Mouse (Mus musculus) thymus, postnatal 10 days (tissue): ENCODE measurements around the gene Cdk5r2.
A peak's percentile ranks its signal among the peaks of the same experiment; 100 is the strongest.
"Not testable (repeated sequence)": the region's sequence is repeated elsewhere in the genome, so short reads cannot be mapped to it uniquely, and the experiment has no call there.

ENCODE experiments used
- DNase-seq, 2 experiments: peaks; one replicate each; pipeline ENCODE4 v3.0.0; 2021; ENCODE audit warnings: low spot score in 2 of 2

Gene Cdk5r2

DNA sequence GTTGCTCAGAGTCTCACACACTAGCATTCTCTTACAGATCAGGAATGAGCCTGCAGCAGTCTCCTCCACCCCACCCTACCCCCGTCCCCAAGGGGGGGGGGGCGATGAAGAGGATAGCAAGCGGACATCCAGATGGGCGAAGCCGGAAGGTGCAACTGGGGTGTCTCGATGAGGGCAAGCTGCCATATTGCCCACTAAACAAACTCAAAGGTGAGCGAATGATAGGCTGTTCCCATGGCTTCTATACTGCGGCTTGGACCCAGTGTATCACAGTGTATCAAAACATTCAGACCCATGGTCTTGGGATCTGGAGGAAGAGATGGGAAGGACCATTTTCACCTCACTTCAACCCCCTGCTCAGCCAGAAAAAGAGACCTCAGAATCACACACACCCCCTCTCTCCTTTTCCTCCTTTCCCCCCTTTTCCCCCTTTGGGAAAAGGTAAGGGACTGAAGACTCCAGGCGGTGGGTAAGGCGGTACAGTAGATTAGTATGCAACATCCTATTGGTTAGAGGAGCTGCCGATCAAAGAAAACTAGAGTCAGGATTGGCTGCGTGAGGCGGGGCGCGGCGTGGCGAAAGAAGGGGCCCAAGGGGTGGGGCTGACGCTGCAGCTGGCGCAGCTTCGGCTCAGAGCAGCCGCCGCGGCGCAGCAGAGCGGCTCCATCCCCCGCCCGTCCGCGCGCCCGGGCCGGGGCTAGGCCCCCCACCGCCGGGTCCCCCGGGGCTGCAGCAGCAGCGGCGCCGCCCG is at the start of gene Cdk5r2:
Cdk5r2 (plus strand) TSS at position 629 of the 751 bp plus-strand sequence.
- DNase-seq: peak; percentile 64 to 78

DNA sequence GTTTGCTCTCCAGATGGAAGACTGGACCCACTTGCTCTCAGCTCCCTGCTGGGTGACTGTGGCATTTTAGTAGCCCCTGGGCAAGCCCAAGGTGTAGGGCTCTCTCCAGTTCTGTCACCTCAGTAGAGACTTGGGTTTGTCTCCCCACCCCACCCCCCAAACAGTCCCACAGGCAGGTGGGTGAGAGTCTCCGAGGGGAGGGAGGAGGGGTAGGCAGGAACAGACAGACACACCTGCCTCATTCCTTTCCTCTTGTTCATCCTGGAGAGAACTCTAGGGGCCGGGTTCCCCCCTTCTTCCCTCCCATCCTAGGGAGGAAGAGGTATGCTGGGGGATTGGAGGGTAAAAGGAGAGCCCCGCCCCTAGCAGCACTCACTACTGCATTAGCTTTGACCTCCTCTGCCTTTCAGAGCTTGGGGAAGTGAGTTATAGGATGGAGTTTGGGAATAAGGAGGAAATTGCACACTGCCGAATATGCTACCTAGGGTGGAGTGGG is 49.3 kb upstream of the Cdk5r2 start:
- DNase-seq: no peak

DNA sequence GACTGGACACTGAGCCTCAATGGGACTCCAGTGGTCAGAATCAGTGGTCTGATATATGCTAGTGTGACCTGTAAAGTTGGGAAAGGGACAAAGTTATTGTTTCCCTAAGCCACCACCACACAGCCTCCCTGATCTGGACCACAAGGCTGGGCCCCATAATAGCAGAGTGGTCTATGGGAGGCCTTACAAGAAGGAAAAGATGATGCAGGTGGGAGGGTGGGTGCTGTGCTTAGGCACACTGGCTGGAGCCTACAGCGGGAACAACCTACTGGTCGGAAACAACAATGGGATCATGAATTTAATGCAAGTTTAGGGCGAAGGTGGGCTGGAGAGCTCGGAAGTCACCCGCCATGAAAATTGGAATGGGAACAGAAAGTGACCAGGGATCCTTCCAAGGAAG is 48.9 kb upstream of the Cdk5r2 start:
- no peak for DNase-seq

DNA sequence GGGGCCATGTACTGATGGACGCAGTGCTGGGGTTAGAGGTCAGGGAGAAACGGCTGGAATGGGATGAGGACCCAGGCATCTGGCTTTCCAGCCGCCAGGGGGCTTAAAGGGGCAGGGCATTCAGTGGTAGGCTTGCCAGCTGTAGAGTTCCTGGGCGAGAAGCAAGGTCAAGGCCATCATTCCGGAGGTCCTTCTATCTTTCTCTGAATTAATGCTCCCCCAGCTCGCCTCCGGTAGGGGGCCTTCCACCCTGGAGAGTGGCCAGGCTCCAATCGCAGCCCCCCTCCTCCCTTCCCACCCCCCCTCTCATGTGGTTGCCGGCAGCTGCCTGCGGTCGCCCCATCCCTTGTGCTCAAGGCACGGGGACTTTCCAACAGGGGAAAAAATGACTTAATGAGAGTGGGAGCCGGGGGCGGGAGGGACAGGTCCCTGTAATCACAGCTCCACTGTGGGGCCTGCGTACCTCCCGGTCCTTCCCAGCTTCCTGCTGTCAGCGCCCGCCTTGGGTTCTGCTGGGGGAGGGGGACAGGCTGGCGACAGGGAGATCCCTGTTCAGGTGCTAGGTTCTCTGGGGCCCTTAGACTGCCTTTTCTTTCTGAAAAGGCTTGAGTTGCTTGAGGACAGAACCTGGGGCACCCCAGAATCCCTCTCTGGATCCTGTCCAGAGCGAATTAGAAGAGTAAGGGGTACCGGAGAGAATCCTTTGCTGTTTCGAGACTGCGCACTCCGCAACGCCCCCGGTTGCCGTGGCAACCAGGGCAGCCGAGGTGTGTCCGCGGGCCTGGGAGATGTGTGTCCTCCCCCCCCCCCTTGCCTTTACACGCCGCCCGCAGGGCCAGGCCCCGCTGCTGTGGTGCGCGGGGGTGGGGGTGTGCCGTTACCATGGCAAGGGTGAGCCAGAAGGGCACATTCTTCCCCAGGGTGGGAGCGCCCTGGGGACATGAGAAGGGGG is 48.1 kb upstream of the Cdk5r2 start:
- DNase-seq: no peak

DNA sequence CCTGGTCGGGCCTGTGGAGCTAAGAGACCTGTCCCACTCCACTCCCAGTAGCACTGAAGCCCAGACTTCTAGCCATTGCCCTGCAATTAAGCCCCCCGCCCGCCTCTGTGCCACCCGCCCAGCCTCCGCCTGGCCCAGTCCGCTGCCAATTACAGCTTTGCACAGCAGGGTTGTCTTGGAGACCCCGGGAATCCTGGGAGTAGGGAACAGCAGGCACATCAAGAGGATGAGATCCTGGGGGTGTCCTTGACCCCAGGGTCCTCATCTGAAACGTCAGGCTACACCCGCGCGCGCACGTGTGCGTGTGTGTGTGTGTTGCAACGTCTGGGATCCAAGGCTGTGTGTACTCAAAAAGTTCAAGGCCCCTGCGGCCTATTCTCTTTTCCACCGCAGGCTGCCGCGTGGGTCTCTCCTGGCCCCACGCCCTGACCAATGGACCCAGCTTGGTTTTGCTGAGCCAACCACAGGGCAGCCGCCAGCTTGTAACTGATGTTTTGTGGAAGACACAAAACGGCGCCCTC is 47.1 kb upstream of the Cdk5r2 start:
- DNase-seq: no peak

DNA sequence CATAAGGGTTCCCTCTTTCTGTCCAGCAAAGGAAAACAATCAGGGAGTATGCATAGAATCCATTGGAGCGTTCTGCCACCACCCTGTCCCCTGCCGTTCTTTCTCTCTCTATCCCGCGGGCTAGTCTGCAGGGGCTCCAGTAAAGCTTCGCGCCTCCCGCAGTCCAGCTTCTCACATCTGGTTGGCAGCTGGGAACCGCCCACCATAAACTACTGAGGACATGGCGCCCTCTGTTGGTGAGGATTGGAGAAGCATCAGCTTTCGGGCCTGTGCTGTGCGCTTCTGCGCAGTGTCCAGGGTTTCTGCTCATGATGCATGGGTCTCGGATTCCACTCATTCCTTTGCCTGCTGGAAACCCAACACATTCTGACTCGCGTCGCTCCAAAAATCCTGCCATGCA is 46.7 kb upstream of the Cdk5r2 start:
- peak; percentile 71 to 88 for DNase-seq

DNA sequence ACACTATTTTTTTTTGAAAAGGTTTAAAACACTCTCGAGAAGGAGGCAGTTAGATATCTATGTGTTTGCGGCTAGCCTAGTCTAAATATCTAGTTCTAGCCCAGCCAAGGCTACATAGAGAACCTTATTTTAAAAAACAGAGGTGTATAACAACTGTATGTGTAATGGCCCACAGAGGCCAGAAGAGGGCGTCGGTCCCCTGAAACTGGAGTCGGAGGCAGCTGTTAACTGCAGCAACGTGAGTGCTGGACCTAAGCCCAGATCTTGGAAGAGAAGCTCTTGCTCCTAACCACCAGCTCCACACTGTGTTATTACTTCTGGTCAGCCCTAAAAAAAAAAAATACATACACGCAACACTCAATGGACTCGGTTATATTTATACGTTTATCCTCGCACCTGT is 45.7 kb upstream of the Cdk5r2 start:
- no peak for DNase-seq

DNA sequence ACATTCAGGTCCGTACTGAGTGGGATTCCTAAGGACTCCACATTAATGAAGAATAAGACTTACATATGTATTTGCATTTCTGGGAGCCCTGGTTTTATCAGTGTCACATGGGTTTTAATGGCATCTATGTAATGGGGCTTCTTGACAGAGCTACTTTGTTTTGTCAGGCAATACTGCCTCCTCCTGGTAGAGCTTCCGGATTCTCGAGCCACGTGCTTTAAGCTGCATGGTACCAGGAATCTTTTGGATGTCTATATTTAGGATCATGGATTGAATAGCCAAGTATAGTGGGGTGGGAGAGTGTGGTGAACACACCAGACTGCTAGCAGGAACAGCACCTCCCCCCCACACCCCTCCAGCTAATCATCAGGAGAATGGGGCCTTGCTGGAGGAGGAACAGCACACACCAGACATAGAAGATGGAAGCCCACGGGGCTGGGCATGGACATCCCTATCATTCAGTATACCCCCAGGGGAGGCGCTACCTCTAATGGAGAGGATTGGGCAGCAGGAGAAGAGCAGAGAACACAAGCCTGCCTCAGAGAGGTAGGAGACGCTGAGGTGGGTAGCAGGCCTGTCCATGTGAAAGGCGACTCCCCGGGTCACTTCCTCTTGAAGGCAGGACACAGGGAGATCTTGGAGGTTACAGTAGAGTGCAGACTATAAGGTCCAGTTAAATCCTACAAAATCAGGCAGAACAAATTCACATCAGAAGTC is 39.6 kb upstream of the Cdk5r2 start:
- no peak for DNase-seq

DNA sequence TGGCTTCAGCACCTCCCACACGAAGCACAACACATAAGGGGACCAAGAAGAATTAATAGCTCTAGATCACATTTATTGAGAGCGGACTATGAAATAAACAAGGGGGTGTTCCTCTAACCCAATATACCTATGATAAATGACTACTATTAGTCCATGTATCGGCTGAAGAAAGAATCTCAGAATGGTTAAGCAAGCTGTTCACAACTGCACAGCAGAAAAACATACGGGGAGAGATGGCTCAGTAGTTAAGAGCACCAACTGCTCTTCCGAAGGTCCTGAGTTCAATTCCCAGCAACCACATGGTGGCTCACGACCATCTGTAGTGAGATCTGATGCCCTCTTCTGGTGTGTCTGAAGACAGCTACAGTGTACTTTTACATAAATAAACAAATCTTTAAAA is 38.8 kb upstream of the Cdk5r2 start:
- DNase-seq: not testable (repeated sequence)

DNA sequence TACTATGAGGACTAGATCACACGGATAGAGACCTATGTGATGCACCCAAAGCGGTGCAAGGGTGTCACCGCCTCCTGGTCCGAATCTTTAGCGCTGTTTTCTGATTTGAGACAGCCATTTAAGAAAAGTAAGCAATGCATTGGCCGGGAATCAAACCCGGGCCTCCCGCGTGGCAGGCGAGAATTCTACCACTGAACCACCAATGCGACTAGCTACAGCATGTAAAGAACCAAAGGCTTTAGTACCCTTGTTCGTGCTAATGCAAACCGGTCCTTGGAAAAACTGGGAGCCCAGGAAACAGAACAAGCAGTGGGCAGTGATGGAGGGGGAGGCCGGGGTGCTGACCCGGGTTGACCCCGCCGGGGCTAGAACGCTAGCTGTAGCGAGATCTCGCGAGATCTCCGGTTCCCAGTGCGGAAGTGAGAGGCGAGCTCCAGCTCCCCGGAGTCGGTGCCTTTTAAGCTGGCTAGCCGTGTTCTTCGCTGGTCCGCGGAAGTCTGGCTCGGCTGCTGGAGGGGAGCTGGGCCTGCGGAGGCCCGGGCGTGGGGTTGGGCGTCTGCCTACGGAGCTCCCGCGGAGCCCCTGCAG is 38.0 kb upstream of the Cdk5r2 start:
- DNase-seq: peak; percentile 88 to 90

DNA sequence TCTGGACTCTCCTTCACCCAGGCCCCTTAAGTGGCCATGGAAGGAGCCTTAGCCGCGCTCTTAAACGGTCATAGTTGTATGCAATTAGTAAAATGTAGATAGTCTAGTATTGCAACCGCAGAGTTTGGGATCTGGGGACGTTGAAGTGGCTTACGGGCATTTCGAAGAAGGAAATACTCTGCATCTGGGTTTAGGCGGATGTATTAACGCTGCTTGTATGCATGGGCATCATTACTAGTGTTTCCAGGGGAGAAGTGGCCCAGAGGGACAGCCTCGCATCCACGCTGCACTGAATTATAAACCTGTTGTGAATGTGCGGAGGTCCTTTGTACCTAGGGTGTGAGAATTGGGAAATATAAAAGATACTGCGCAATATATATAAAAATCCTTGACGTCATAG is 37.5 kb upstream of the Cdk5r2 start:
- no peak for DNase-seq

DNA sequence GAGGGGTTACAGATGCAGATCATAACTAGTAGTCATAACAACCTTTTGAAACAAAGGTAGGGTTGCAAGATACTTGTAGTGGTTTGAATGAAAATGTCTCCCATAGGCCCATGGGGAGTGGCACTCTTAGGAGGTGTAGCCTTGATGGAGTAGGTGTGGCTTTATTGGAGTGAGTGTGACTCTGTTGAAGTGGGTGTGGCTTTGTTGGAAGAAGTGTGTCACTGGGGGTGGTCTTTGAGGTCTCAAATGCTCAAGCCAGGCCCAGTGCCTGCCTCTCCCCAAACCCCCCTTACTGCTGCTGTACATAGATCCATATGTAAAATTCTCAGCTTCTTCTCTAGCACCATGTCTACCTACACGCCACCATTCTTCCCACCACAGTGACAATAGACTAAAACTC is 36.2 kb upstream of the Cdk5r2 start:
- no peak for DNase-seq

DNA sequence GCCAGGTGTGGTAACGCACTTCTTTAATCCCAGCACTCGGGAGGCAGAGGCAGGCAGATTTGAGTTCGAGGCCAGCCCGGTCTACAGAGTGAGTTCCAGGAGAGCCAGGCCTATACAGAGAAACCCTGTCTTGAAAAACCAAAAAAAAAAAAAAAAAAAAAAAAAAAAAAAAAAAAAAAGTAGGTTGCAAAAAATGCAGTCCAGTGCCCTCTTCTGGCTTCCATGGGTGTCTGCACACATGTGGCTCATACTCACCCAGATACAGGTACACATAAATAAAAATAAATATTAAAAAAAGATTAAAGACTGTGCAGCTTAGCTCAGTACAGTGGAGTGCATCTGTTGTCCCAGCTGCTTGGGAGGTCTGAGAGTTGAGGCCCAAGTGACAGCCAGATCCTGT is 31.1 kb upstream of the Cdk5r2 start:
- not testable (repeated sequence) for DNase-seq

DNA sequence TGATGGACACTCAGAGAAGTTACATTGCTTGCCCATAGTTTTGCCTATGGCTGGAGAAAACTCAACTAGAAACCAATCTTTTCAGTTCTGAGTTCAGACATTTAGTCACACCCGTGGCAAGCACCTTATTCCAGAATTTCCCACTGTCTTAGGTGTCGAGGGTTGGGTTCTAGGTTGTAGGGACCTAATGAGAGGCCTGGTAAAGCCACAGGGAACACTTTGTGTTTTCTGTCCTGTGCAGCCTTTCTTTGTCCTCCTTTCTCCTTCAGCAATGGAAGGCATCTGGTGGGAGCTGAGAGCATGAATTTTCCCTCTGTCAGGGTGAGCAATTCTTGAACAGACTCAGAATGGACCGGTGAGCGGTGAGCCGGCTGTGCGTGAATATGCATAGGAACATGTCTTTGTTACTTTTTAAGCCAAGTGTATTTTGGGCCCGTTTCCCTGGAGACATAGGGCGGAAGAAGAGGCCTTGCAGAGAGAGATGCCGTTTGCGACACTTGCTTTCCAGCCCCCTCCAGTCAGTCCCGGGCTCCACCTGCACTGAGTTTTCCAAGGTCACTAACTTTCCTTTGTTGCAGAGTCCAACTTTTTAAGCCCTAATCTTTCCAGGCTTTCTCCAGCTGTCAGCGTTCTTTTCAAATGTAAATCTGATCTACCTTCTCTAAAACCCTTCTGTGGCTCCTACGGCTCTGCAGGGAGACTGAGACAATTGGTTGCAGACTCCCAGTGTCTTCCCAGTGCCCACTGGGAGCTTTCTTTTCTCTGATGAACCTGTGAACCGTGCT is 30.0 kb upstream of the Cdk5r2 start:
- DNase-seq: no peak

DNA sequence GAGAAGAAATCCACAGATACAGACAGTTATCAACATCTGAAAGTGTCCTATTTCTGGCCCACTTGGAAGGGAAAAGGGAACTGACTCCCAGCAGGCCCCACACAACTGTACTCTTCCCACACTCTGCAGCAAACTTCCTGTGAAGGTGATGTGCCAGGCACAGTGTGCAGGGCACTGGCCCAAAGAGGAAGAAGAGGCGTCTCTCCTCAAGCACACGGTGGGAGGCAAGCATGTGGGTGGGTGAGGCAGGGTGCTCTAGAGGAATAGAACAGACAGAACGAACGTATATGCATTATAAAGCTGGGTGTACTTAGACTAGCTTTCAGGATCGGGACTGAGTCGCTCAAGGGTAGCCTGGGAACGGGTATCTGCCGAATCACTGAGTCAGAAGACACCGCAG is 24.7 kb upstream of the Cdk5r2 start:
- DNase-seq: no peak

DNA sequence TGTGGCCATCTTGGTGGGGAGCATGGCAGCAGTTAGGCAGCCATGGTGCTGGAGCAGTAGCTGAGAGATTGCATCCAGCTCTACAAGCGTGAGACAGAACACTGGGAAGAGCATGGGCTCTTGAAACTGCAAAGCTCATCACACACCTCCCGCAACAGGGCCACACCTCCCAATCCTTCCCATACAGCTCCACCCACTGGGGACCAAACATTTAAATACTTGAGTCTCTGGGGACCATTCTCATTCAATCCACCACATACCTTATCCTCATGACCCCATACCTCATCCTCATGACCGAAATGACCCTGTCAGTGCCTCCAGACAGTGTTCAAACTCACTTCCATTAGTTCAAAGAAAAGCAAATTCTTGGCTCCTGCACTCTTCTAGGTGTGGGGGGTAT is 21.5 kb upstream of the Cdk5r2 start:
- DNase-seq: no peak

DNA sequence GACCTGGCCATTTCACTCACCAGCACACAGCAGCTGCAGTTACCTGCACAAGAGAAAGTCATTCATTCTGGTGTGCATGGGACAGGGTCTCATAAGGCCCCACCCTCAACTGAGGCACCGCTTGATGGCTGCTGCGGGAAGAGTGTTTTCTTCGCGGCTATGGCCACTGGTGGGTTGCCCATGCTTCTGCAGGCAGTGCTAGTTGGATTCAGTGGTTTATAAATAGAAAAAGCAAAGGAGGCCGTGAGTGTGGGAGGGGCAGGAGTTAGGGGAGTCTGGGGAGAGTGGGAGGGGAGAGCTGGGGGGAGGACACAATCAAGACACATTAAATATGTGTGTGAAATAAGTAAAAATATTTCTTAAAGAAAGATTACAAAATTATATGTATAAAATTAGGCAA is 11.6 kb upstream of the Cdk5r2 start:
- no peak for DNase-seq

DNA sequence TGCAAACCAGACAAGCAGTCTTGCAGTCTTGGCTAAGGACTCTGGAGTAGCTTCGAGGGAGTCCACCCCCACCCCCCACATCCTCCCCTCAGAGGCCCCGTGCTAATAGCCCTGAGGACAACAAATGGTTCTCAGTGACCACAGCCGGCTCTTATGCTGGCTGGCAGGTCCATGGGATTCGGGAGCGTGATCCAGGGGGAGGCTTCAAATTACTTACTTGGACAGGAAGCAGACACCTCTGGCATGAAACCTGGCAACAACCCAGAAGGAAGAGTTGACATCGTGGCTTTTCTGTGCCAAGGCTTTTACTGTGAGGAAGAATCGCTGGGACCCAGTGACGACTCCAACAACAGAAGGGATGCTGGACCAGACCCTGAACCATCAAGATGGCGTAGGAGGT is 8.4 kb upstream of the Cdk5r2 start:
- no peak for DNase-seq

DNA sequence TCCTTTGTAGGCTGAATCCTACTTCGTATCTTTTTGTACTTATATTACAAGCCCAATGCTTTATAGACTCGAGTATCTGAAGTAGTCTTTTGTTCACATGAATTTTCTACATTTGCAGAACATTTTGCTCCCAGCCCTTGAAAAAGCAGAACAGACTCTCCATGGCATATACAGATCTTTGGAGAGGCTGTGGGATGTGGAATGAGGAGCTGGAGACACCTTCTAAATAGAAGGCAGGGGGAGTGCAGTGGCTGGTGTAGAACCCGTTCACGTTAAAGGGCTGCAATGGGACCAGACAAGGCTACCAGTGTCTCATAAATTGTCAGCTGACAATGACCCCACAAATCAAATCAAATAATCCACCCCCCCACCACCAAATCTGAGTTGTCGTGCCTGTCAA is 5.8 kb upstream of the Cdk5r2 start:
- no peak for DNase-seq

DNA sequence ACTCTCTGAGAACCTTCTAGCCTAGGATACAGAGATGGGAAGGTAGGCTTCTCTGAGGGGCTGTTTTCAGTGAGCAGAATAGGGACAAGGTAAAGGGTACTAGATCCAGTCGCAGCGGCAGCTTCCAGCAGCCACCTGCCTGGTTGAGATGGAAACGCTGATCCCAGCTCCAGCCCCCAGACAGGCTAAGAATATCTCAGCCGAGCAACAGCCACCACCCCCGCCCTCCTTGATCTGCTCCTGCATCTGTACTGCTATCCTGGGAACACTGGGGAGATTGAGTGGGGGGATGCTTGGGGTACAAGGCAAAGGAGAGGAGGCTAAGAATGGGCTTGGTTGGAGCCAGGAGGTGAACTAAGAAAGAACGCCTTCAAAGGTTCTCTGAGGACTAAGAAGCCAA is 4.5 kb upstream of the Cdk5r2 start:
- DNase-seq: no peak
